Mouse (Mus musculus) forebrain, embryonic 10.5 days (tissue): ENCODE measurements around the gene Klhl41. TPM values are rescaled to one million over a fixed set of nuclear protein-coding genes. Genes with fewer than 3 reads are reported as not detected.

Experiments used
- polyA plus RNA-seq: library from polyadenylated mRNA; unstranded; fragments of >200 nt; fragmentation: Nextera tagmentation; extraction: Ambion mirVana; gene quantifications from 2 replicates; pipeline ENCODE4 v1.2.1, GENCODE M21; 2016

Klhl41 gene
- polyA plus RNA-seq, 1 experiment from 2014 or later = 0.11 TPM

Other genes starting within 250 kb of the Klhl41 start
- gene Lrp2, start 84.1 kb upstream of the Klhl41 start, polyA plus RNA-seq = 3.3 TPM in 2 replicates
- 14.5 and 15.6 TPM in 2 replicates for gene Bbs5, start 22.9 kb upstream of the Klhl41 start, polyA plus RNA-seq
- 18.6 and 19.1 TPM in 2 replicates for gene Fastkd1, start 43.4 kb downstream of the Klhl41 start, polyA plus RNA-seq
- 155 and 168 TPM in 2 replicates for gene Ppig, start 52.4 kb downstream of the Klhl41 start, polyA plus RNA-seq
- gene Ccdc173, start 119.5 kb downstream of the Klhl41 start, polyA plus RNA-seq = 2.9 and 4.1 TPM in 2 replicates
- gene Phospho2, start 119.5 kb downstream of the Klhl41 start, polyA plus RNA-seq = 29.3 and 30.3 TPM in 2 replicates
- 27.3 and 28.7 TPM in 2 replicates for gene Klhl23, start 151.8 kb downstream of the Klhl41 start, polyA plus RNA-seq
- 406 and 461 TPM in 2 replicates for gene Ssb, start 191.4 kb downstream of the Klhl41 start, polyA plus RNA-seq
- 44.4 and 48.0 TPM in 2 replicates for gene Mettl5, start 215.5 kb downstream of the Klhl41 start, polyA plus RNA-seq
- gene Ubr3, start 227.1 kb downstream of the Klhl41 start, polyA plus RNA-seq = 10.3 and 11.8 TPM in 2 replicates